ENCODE assay signal across 8 mouse cellular contexts in the genomic region with DNA sequence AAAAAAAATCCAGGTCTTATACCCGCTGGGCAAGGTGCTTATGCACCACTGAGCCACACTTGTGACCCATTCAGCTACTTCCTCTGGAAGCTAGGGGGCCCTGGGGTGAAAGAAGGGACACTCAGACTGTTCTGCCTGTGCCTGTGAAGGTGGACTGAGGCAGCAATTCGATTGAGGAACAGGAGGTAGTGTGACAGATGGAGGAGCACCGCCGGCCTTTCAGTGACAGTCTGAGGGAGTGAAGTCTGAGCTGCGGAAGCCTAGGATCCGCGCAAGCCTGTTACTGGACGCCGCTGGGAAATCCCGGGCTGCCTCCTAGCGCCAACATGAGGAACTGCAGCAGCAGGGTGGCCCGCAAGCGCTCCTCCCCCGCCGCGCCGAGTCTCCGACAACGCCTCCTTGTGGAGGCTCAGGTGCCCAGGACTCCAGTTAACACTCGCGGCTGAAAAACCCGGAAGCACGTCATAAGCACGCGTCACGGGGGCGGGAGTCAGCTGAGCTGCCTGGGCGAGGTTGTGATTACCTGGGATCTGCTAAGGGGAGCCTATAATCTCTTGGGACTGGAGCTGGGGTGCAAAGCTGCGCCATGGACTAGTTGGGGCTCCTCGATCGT. TPM values are rescaled to one million over a fixed set of nuclear protein-coding genes. Genes with fewer than 3 reads are reported as not detected.
DNase-seq lines count a peak whose midpoint lies in the region; ATAC-seq and TF ChIP-seq lines count a peak whose summit lies in the region.

A gene (plus strand): TSS at position 471 of the 613 bp plus-strand sequence.

- peak; percentile 83 for TF ChIP-seq POLR2A in testis, adult 2 months (IDR thresholded peaks at IDR 0.05; ENCODE audit: control insufficient read depth, low read depth, low read length)

- TF ChIP-seq EP300 in heart, postnatal 0 days (IDR thresholded peaks at IDR 0.05; ENCODE audit: low read depth), result peak; percentile 70; the same call in 1 of the 2 replicates

- peaks cover 40% of the 10 kb centered on the region for H3K4me1 ChIP-seq in E14TG2a.4 (replicated peaks; ENCODE audit: low read depth, low read length)
- H3K4me1 ChIP-seq in forebrain, embryonic 12.5 days, result peaks cover 20% of the 10 kb centered on the region
- peaks cover 7% of the 10 kb centered on the region; the same call in 1 of the 2 replicates for H3K4me1 ChIP-seq in heart, postnatal 0 days (ENCODE audit: control insufficient read depth, insufficient read depth)
- peaks cover 15% of the 10 kb centered on the region for H3K4me1 ChIP-seq in liver, embryonic 16.5 days (ENCODE audit: control insufficient read depth, low read depth, low read length)
- H3K4me1 ChIP-seq in neural tube, embryonic 13.5 days (replicated peaks), result peaks cover 19% of the 10 kb centered on the region
- H3K4me1 ChIP-seq in testis, adult 2 months (ENCODE audit: control insufficient read depth, insufficient read depth, low read length), result peaks cover 10% of the 10 kb centered on the region

- H3K4me3 ChIP-seq in E14TG2a.4 (replicated peaks; ENCODE audit: low read length), result peak within 1 kb of the TSS; percentile 94
- peak within 1 kb of the TSS; percentile 68 for H3K4me3 ChIP-seq in forebrain, embryonic 12.5 days (replicated peaks)
- H3K4me3 ChIP-seq in heart, postnatal 0 days (ENCODE audit: low read depth, low read length), result peak within 1 kb of the TSS; percentile 68
- peak within 1 kb of the TSS; percentile 72 for H3K4me3 ChIP-seq in liver, embryonic 16.5 days (ENCODE audit: low read depth, low read length)
- peak within 1 kb of the TSS; percentile 75 for H3K4me3 ChIP-seq in neural tube, embryonic 13.5 days
- H3K4me3 ChIP-seq in testis, adult 2 months (ENCODE audit: control insufficient read depth, low read depth, low read length), result peak within 1 kb of the TSS; percentile 97

- H3K36me3 ChIP-seq in E14TG2a.4 (ENCODE audit: insufficient read depth, low read length), result peaks cover 31% of the 10 kb centered on the region
- H3K36me3 ChIP-seq in forebrain, embryonic 12.5 days (replicated peaks), result peaks cover 23% of the 10 kb centered on the region
- peaks cover 32% of the 10 kb centered on the region for H3K36me3 ChIP-seq in heart, postnatal 0 days (replicated peaks; ENCODE audit: control insufficient read depth, insufficient read depth, low read length)
- H3K36me3 ChIP-seq in liver, embryonic 16.5 days (ENCODE audit: control insufficient read depth, insufficient read depth), result peaks cover 16% of the 10 kb centered on the region
- H3K36me3 ChIP-seq in neural tube, embryonic 13.5 days, result peaks cover 34% of the 10 kb centered on the region
- H3K36me3 ChIP-seq in testis, adult 2 months (ENCODE audit: control insufficient read depth, insufficient read depth, low read length), result no peaks in the 10 kb centered on the region; the same call in none of the 2 replicates

- H3K9ac ChIP-seq in forebrain, embryonic 12.5 days, result peak within 1 kb of the TSS; percentile 79
- H3K9ac ChIP-seq in heart, postnatal 0 days (replicated peaks; ENCODE audit: low read depth, low read length), result peak within 1 kb of the TSS; percentile 78
- peak within 1 kb of the TSS; percentile 71 for H3K9ac ChIP-seq in liver, embryonic 16.5 days (ENCODE audit: low read depth, low read length)
- H3K9ac ChIP-seq in neural tube, embryonic 13.5 days, result peak within 1 kb of the TSS; percentile 87

- H3K4me2 ChIP-seq in forebrain, embryonic 12.5 days, result peak within 1 kb of the TSS; percentile 93
- peak within 1 kb of the TSS; percentile 90 for H3K4me2 ChIP-seq in heart, postnatal 0 days (ENCODE audit: low read depth, low read length)
- H3K4me2 ChIP-seq in liver, embryonic 16.5 days (ENCODE audit: low read depth, low read length), result peak within 1 kb of the TSS; percentile 95
- peak within 1 kb of the TSS; percentile 92 for H3K4me2 ChIP-seq in neural tube, embryonic 13.5 days

- ATAC-seq in forebrain, embryonic 12.5 days (ENCODE audit: low FRiP score), result peak; percentile 95
- peak; percentile 98 for ATAC-seq in heart, postnatal 0 days (ENCODE audit: insufficient read depth, low read depth)
- peak; percentile 93 for ATAC-seq in liver, embryonic 16.5 days (ENCODE audit: low read depth)
- ATAC-seq in neural tube, embryonic 13.5 days (ENCODE audit: low read depth), result peak; percentile 96

- DNase-seq in c-Kit-positive CD71-positive TER-119-positive erythroid progenitor cells, embryonic 14.5 days (ENCODE audit: low spot score), result peak; percentile 99
- peak; percentile 95 for DNase-seq in heart, postnatal 0 days (ENCODE audit: low spot score)
- peak; percentile 98 to 99 for DNase-seq in kidney, postnatal 4 days

- H3K27ac ChIP-seq in forebrain, embryonic 12.5 days, result peak within 1 kb of the TSS; percentile 50; the same call in 1 of the 2 replicates
- peak within 1 kb of the TSS; percentile 58 for H3K27ac ChIP-seq in heart, postnatal 0 days (ENCODE audit: low read depth)
- H3K27ac ChIP-seq in liver, embryonic 16.5 days (ENCODE audit: low read length), result peak within 1 kb of the TSS; percentile 68
- H3K27ac ChIP-seq in neural tube, embryonic 13.5 days (replicated peaks), result peak within 1 kb of the TSS; percentile 62; the same call in 1 of the 2 replicates
- H3K27ac ChIP-seq in testis, adult 2 months (ENCODE audit: control insufficient read depth, insufficient read depth, low read depth, low read length), result peak within 1 kb of the TSS; percentile 89

- H3K27me3 ChIP-seq in E14TG2a.4 (ENCODE audit: insufficient read depth, low read length), result peaks cover 3% of the 10 kb centered on the region; the same call in 1 of the 2 replicates
- peaks cover 5% of the 10 kb centered on the region; the same call in 1 of the 2 replicates for H3K27me3 ChIP-seq in forebrain, embryonic 12.5 days
- no peaks in the 10 kb centered on the region for H3K27me3 ChIP-seq in heart, postnatal 0 days (ENCODE audit: control insufficient read depth, insufficient read depth, low read length)
- H3K27me3 ChIP-seq in liver, embryonic 16.5 days (ENCODE audit: control insufficient read depth, insufficient read depth, low read depth, low read length), result no peaks in the 10 kb centered on the region
- H3K27me3 ChIP-seq in neural tube, embryonic 13.5 days, result no peaks in the 10 kb centered on the region
- H3K27me3 ChIP-seq in testis, adult 2 months (ENCODE audit: control insufficient read depth, insufficient read depth, low read length), result no peaks in the 10 kb centered on the region

- TF ChIP-seq CTCF in E14TG2a.4 (conservative IDR thresholded peaks at IDR 0.05; ENCODE audit: low read length), result peak; percentile 79
- peak; percentile 100 for TF ChIP-seq CTCF in heart, postnatal 0 days (IDR thresholded peaks at IDR 0.05; ENCODE audit: low read depth)
- peak; percentile 89; the same call in 1 of the 2 replicates for TF ChIP-seq CTCF in testis, adult 2 months (IDR thresholded peaks at IDR 0.05; ENCODE audit: control insufficient read depth, insufficient read depth, insufficient replicate concordance, low read depth, low read length)

- no peaks in the 10 kb centered on the region for H3K9me3 ChIP-seq in E14TG2a.4 (ENCODE audit: low read length)
- no peaks in the 10 kb centered on the region for H3K9me3 ChIP-seq in forebrain, embryonic 12.5 days
- no peaks in the 10 kb centered on the region for H3K9me3 ChIP-seq in heart, postnatal 0 days (replicated peaks; ENCODE audit: control insufficient read depth, low read length)
- H3K9me3 ChIP-seq in liver, embryonic 16.5 days (replicated peaks; ENCODE audit: control insufficient read depth, low read length), result no peaks in the 10 kb centered on the region
- no peaks in the 10 kb centered on the region for H3K9me3 ChIP-seq in neural tube, embryonic 13.5 days

- WGBS in forebrain, embryonic 12.5 days, result 1% methylated on average over 31 of the region's 31 CpGs
- 1% methylated on average over 31 of the region's 31 CpGs for WGBS in heart, postnatal 0 days
- under 1% methylated on average over 31 of the region's 31 CpGs for WGBS in liver, embryonic 16.5 days (ENCODE audit: insufficient replicate concordance)
- 2% methylated on average over 31 of the region's 31 CpGs for WGBS in neural tube, embryonic 13.5 days

RNA-seq across cellular contexts. Expression of the gene that starts here (rescaled TPM):
- 25.5 and 27.4 TPM in 2 replicates for polyA plus RNA-seq in forebrain, embryonic 12.5 days (2016; fragmentation: Nextera tagmentation; extraction: Ambion mirVana)
- 14.3 and 16.2 TPM in 2 replicates for total RNA-seq in heart, postnatal 0 days (2014; rRNA removed; ENCODE audit: low replicate concordance)
- polyA plus RNA-seq in heart, postnatal 0 days (2015; fragmentation: Nextera tagmentation; extraction: Ambion mirVana), result 8.0 and 8.3 TPM in 2 replicates
- 5.5 and 6.3 TPM in 2 replicates for polyA plus RNA-seq in liver, embryonic 16.5 days (2015; fragmentation: Nextera tagmentation; extraction: Ambion mirVana)
- 23.9 and 24.2 TPM in 2 replicates for polyA plus RNA-seq in neural tube, embryonic 13.5 days (2015; fragmentation: Nextera tagmentation; extraction: Ambion mirVana)
- 10.0 and 10.2 TPM in 2 replicates for polyA plus RNA-seq in testis, adult 2 months (2012; rRNA removed)

Comparison
In these comparisons a context has a peak if more than half of its experiments do, and no peak if none do; other contexts are left out.
1. Peak in every context shown above with its lines: DNase-seq, ATAC-seq, H3K4me3 ChIP-seq and H3K27ac ChIP-seq.